36 mouse cellular contexts compared by ENCODE assay signal in genomic region chr19:44445755-44446154, GRCm38 (mm10). TPM values are rescaled to one million over a fixed set of nuclear protein-coding genes. Genes with fewer than 3 reads are reported as not detected.
"Had no signal": no experiment of that assay in that cellular context is flagged by ENCODE, and none has a peak within 500 bp of the region (broad histone marks: within the 10 kb centered on the region; RNA-seq: fewer than 3 reads in every experiment).

No protein-coding gene starts in this region.

- ATAC-seq: hindbrain, postnatal 0 days; intestine, embryonic 16.5 days; liver, embryonic 12.5 days had no signal

- DNase-seq: gastrocnemius, postnatal 14 days; gastrocnemius, postnatal 36 days; heart, postnatal 36 days; kidney, adult 11 months; kidney, adult 2 months; kidney, adult 9 months; kidney, postnatal 14 days; kidney, postnatal 36 days; layer of hippocampus, adult 9-11 months; layer of hippocampus, postnatal 36 days; left cerebral cortex, postnatal 4 days had no signal

- H3K27me3 ChIP-seq: heart, embryonic 13.5 days; heart, embryonic 15.5 days; hindbrain, embryonic 13.5 days; hindbrain, embryonic 15.5 days; limb, embryonic 13.5 days; limb, embryonic 15.5 days had no signal

- H3K27ac ChIP-seq: heart, embryonic 10.5 days; heart, embryonic 13.5 days; heart, embryonic 15.5 days; hindbrain, embryonic 13.5 days; hindbrain, embryonic 15.5 days; hindbrain, postnatal 0 days; kidney, embryonic 15.5 days; kidney, postnatal 0 days; limb, embryonic 13.5 days; limb, embryonic 15.5 days; liver, embryonic 12.5 days had no signal

- H3K9me3 ChIP-seq: heart, embryonic 10.5 days; heart, embryonic 13.5 days; heart, embryonic 15.5 days; hindbrain, embryonic 13.5 days; hindbrain, embryonic 15.5 days; kidney, embryonic 15.5 days; limb, embryonic 15.5 days; liver, embryonic 12.5 days had no signal

- H3K9ac ChIP-seq: heart, embryonic 13.5 days; heart, embryonic 15.5 days; hindbrain, embryonic 13.5 days; hindbrain, embryonic 15.5 days; kidney, embryonic 15.5 days; limb, embryonic 13.5 days; limb, embryonic 15.5 days; liver, embryonic 12.5 days had no signal

- H3K4me1 ChIP-seq: heart, embryonic 10.5 days; heart, embryonic 13.5 days; heart, embryonic 15.5 days; hindbrain, embryonic 13.5 days; hindbrain, embryonic 15.5 days; kidney, embryonic 15.5 days; limb, embryonic 13.5 days; limb, embryonic 15.5 days; liver, embryonic 12.5 days had no signal

- H3K36me3 ChIP-seq: heart, embryonic 10.5 days; heart, embryonic 13.5 days; heart, embryonic 15.5 days; hindbrain, embryonic 13.5 days; hindbrain, embryonic 15.5 days; kidney, embryonic 15.5 days; limb, embryonic 13.5 days; limb, embryonic 15.5 days; liver, embryonic 12.5 days had no signal

- H3K4me2 ChIP-seq: heart, embryonic 13.5 days; heart, embryonic 15.5 days; hindbrain, embryonic 13.5 days; hindbrain, embryonic 15.5 days; kidney, embryonic 15.5 days; limb, embryonic 13.5 days; limb, embryonic 15.5 days; liver, embryonic 12.5 days had no signal

- H3K4me3 ChIP-seq: heart, embryonic 10.5 days; heart, embryonic 13.5 days; heart, embryonic 15.5 days; hindbrain, embryonic 13.5 days; hindbrain, embryonic 15.5 days; kidney, embryonic 15.5 days; limb, embryonic 13.5 days; limb, embryonic 15.5 days; liver, embryonic 12.5 days had no signal

RNA-seq across cellular contexts. Expression of gene Wnt8b, which starts 47.5 kb away (rescaled TPM):
- total RNA-seq: gastrocnemius, adult 18-20 months; gastrocnemius, adult 8-10 months; gastrocnemius, postnatal 14 days; gastrocnemius, postnatal 36 days; heart, adult 18-20 months; heart, postnatal 14 days; heart, postnatal 36 days; hematopoietic stem cell, adult 5-6 weeks; layer of hippocampus, adult 18-20 months; layer of hippocampus, adult 8-10 months; layer of hippocampus, postnatal 36 days; left cerebral cortex, postnatal 10 days; left cerebral cortex, postnatal 25 days; liver, adult 2 months had no signal
- polyA plus RNA-seq: heart, embryonic 10.5 days; heart, embryonic 13.5 days; heart, embryonic 15.5 days; heart, postnatal 0 days; hindbrain, postnatal 0 days; intestine, embryonic 14.5 days; intestine, embryonic 16.5 days; limb, embryonic 11.5 days; limb, embryonic 15.5 days; liver, adult 2 months; liver, embryonic 12.5 days had no signal
